Mouse (Mus musculus) brain, embryonic 14.5 days (tissue): ENCODE data around the gene Utp11. TPM values are rescaled to one million over a fixed set of nuclear protein-coding genes. Genes with fewer than 3 reads are reported as not detected.

Experiments used
- DNase-seq: peaks from one replicate; pipeline ENCODE4 v3.0.0-alpha.2; 2011; ENCODE audit warnings: low read depth
- CTCF ChIP-seq: fragments of 200-500 bp; IDR thresholded peaks from 2 replicates; pipeline ENCODE4 v1.5.1; 2012; ENCODE audit warnings: inconsistent platforms, mild to moderate bottlenecking, moderate library complexity, borderline replicate concordance; ENCODE audit not compliant: insufficient read depth, insufficient read length; ENCODE audit errors: extremely low read depth
- POLR2A ChIP-seq: fragments of 200-500 bp; IDR thresholded peaks from 2 replicates; pipeline ENCODE4 v1.6.1; 2012; ENCODE audit warnings: mild to moderate bottlenecking, inconsistent platforms, borderline replicate concordance; ENCODE audit not compliant: poor library complexity, insufficient read depth, insufficient read length, severe bottlenecking; ENCODE audit errors: extremely low read depth
- polyA plus RNA-seq: library from polyadenylated mRNA; depleted of rRNA; stranded (reverse); fragments of >200 nt; gene quantifications from 2 replicates; pipeline ENCODE4 v1.2.3, GENCODE M21; 2012; rRNA removed

Gene Utp11
- polyA plus RNA-seq, 1 experiment: 22.4 TPM

DNA sequence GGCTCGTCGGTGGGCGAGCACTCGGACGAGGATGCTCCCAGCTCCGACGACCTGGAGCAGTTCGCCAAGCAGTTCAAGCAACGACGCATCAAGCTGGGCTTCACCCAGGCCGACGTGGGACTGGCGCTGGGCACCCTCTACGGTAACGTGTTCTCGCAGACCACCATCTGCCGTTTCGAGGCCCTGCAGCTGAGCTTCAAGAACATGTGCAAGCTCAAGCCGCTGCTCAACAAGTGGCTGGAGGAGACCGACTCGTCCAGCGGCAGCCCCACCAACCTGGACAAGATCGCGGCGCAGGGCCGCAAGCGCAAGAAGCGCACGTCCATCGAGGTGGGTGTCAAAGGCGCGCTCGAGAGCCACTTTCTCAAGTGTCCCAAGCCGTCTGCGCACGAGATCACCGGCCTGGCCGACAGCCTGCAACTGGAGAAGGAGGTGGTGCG, 35.0 kb downstream of the Utp11 start:
- TF ChIP-seq CTCF (no peak), POLR2A (no peak)
- DNase-seq: peak; percentile 69

DNA sequence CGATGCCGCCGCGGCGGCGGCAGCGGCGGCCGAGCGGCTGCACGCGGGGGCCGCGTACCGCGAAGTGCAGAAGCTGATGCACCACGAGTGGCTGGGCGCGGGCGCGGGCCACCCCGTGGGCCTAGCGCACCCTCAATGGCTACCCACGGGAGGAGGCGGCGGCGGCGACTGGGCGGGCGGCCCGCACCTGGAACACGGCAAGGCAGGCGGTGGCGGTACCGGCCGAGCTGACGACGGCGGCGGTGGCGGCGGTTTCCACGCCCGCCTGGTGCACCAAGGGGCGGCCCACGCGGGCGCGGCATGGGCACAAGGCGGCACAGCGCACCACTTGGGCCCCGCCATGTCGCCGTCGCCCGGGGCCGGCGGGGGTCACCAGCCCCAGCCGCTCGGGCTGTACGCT, 35.6 kb downstream of the Utp11 start:
- no peak for TF ChIP-seq CTCF
- no peak for TF ChIP-seq POLR2A
- DNase-seq: no peak

DNA sequence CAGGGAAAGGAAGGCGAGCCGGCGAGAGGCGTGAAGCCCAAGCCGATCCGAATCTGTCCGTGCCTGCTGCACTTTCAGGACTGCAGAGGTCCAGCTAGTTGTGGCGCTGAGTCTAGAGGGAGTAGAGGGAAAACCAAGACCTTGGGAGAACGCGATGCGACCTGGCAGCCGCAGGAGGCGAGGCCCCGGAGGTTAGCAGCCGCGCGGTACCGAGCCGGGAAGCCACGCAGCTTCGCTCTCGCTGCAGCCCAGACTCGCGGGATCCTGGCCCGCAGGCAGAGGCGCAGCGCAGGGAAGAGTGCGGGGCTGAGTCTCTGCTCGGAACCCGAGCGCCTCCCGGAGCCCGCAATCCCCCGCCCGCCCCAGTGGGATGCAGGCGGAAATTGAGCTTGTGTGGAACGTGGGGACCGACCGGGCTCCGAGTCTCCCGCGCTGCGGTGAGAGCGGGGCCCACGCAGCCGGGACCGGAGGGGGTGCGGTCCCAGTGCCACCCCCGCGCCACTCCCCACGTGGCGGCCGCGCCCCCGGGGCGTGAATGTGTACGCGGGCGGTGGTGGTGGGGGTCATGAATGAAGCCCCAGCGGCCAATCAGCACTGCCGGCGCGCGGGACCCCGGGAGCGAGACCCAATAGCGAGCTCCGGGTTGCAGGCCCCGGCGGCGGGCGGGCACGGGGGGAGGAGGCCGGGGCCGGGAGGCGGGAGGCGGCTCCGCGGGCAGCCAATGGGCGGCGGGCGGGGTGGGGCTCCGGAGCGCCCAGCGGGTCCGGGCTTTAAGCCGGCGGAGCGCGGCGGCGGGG, 36.3 kb downstream of the Utp11 start:
- no peak for TF ChIP-seq POLR2A
- no peak for TF ChIP-seq CTCF
- DNase-seq: peak; percentile 96

DNA sequence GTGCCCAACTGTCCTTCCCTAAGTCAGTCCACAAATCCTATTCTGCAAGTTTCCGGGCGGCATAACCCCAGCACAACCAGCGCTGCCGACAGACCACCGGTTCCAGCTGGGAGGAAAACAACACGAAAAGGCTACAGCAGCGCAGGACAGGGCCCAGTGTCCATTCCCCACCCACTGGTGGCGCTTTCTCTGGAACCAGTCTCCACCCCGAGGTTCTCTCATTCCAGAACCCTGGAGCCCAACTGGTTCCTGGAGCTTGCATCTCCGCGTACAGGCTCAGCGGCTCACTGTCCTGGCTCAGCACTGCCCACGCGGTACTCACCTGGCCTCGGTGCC, 36.9 kb downstream of the Utp11 start, which contains the start of gene Pou3f1:
Gene Pou3f1, plus strand, starts transcription at position 290 of the 336 bp plus-strand sequence.
- TF ChIP-seq CTCF (no peak), POLR2A (no peak)
- no peak for DNase-seq

DNA sequence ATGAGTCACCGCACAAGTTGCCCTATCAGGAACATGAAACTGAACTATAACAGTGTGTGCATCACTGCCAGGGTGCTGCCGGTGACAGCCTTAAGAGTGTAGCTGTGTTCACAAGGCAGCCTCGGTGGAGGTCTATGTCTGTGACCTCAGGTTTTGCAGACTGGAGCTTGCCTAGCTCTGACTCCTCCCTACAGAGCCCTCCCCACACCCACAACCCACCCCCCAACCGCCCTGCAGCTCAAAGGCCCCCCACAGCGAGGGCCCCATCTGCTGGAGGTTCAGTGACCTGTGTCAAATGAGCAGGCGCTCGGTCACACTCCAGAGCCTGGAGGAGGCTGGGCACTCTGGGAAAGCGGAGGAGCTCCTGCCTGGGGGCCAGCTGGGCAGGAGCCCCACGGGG, 40.5 kb downstream of the Utp11 start:
- peak; percentile 52 for DNase-seq
- TF ChIP-seq POLR2A (no peak), CTCF (no peak)

DNA sequence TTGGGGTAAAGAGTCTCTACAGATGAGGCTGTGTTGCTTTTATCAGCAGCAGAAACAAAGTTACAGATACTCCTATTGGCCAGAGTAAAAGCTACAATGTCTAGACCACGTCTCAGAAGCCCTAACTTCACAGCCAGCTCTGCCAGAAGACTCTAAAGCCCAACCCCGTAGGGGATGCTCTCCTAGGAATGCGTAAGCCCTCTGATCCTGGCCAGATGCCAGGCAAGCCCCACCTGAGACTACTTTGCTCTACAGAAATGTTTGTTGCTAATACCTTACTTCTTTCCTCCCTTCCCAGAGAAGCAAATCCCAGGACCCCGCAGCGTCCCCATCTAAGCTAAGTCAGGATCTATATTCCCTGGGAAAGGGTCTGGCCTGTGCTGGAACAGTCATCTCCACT, 45.5 kb downstream of the Utp11 start:
- TF ChIP-seq CTCF (no peak), POLR2A (no peak)
- DNase-seq: no peak

DNA sequence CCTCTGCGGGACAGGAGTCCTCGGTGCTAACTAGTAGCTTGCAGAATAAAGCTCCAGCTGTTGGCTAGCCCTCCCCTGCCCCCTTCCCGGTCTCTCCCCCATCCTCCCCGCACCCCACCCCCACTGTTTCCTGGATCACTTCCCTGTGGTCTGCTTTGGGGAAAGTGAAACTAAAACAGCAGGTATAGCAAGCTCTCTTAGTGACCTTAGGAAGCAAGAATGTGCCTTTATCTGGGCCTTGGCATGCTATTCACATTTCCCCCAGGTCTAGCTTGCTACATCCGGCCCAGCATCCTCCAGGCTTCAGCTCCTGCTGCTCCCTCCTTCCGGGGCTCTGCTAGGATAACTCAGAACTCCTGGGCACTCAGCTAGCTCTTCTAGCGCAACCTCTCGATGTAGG, 46.8 kb downstream of the Utp11 start:
- TF ChIP-seq POLR2A (no peak), CTCF (no peak)
- DNase-seq: no peak

DNA sequence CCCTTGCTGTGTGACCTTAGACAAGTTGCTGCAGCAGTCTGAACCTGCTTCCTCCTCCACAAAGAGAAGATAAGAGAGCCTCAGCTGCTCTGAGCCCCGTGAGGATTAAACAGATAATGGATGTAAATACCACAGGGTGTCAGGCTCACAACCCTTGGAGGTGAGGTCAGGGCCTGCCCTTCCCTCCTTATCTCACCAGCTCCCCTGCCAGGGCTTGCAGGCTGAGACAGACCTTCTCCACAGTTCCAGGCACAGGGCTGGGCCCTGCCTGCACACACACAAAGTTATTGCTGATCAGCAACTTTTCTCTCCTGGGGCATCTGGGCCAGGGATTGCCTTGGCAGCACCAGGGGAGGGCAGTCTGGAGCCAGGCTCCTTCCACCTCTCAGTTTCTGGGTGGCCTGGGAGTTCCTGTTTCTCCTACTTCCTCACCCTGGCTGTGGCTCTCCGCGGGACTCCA, 48.4 kb downstream of the Utp11 start:
- TF ChIP-seq POLR2A (no peak), CTCF (no peak)
- no peak for DNase-seq

DNA sequence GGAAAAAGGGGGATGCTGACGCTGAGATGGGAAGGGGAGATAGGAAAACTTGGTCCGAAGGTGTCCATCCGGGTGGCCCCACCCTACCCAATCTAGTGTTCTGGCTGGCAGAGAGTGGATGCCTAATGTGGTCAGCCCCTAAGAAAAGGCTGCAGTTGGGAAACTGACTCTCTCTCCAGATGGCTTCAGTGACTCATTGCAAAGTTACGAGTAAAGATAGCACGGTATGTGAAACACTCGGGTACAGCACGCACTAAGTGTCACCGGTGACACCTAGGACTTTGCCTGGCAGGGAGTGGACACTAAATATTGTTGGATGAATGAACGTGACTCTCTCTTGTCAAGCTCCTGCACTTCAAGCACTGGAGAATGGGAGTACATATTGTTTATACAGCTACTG, 49.5 kb downstream of the Utp11 start:
- no peak for TF ChIP-seq POLR2A
- TF ChIP-seq CTCF: no peak

DNA sequence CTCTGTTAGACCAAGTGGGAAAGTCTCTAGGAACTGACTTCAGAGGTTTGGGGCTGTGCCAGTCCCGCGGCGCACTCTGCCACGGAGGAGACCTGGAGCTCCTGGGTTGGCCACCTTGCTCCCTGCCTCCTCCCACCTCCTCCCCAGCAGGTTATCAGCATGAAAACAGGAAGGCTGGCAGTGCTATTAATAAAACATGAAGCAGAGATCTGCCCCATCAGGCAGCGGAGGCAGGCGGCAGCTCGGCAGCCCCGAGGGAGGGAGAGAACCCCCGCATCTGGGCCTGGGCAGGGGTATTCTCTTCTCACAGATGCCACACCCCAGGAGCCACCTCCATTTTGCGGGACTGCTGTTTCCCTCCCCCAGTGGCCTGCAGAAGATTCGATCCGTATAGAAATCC, 53.7 kb downstream of the Utp11 start:
- TF ChIP-seq POLR2A (no peak), CTCF (no peak)

More for the DNA sequence above, 49.5 kb downstream of the Utp11 start:
- no peak for DNase-seq

DNA sequence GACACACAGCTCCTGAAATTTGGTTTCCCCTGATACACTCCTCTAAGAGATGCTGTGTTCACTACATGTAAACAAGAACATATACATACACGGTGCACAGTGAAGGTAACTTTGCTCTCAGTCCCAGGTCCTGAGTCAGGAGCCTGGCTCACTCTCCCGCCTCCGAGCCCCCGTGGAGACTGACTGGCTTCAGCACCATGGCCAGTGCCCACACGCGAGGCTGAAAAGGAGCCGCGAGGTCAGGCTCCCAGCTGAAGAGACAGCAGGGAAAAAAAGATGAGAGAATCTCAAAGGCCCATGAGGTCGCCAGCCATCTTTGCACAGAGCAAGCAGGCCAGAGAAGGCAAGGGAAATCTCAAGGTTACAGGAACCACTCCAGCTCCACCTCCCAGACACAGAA, 60.1 kb downstream of the Utp11 start:
- DNase-seq: no peak
- no peak for TF ChIP-seq CTCF
- no peak for TF ChIP-seq POLR2A

More for the DNA sequence above, 53.7 kb downstream of the Utp11 start:
- no peak for DNase-seq

DNA sequence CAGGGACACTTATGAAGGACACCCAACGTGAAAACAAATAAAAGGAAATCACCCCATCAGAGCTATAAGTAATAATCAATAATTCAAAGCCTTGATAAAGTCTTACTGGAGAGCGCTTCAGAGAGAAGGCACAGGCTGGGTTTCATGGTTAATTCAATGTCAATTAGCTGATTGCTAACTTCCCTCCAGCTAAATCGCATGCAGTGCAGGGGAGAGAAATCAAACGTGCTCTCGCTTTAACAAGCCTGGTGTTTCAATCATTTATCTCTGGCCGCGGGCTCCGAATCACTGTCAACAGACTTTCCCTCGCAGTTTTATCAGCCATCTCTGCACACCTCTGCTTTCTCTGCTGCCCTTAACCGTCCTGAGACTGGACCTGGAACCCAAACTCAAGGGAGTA, 60.5 kb downstream of the Utp11 start:
- DNase-seq: peak; percentile 58
- TF ChIP-seq POLR2A (no peak), CTCF (no peak)

DNA sequence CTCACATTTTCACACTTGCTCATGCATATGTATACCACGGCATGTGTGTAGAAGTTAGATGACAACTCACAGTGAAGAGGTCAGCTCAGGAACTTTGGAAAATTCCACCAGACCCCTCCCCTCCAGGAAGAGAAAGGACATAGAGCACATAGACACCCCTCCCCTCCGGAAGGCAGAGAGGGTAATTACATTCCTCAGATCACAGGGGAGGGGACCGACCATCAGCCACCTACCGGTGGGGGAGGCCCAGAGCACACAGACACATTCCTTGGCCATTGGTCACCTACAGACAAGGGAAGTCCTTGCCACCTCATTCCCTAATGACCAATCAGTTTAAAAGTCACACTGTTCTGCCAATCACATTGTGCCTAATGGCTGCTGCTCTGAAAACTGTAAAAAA, 61.9 kb downstream of the Utp11 start:
- DNase-seq: no peak
- TF ChIP-seq CTCF (no peak), POLR2A (no peak)

Other genes with a start within 250 kb of the Utp11 start
- gene 3100002H09Rik, start 82.8 kb downstream of the Utp11 start, polyA plus RNA-seq: 0.08 and 0.36 TPM in 2 replicates
- gene Pou3f1, start 36.8 kb downstream of the Utp11 start, polyA plus RNA-seq: 21.3 and 23.1 TPM in 2 replicates
- gene Fhl3, start 7.1 kb upstream of the Utp11 start, polyA plus RNA-seq: 3.8 and 5.8 TPM in 2 replicates
- 53.1 and 59.7 TPM in 2 replicates for gene Sf3a3, start 21.2 kb upstream of the Utp11 start, polyA plus RNA-seq
- 44.9 and 47.3 TPM in 2 replicates for gene Inpp5b, start 48.2 kb upstream of the Utp11 start, polyA plus RNA-seq
- gene Mtf1, start 108.5 kb upstream of the Utp11 start, polyA plus RNA-seq: 9.3 and 11.5 TPM in 2 replicates
- gene Yrdc, start 157.1 kb upstream of the Utp11 start, polyA plus RNA-seq: 56.4 and 79.6 TPM in 2 replicates
- gene 1110065P20Rik, start 157.6 kb upstream of the Utp11 start, polyA plus RNA-seq: 71.3 and 98.0 TPM in 2 replicates
- 48.8 and 50.3 TPM in 2 replicates for gene Maneal, start 168.6 kb upstream of the Utp11 start, polyA plus RNA-seq
- 18.0 and 25.0 TPM in 2 replicates for gene Epha10, start 187.3 kb upstream of the Utp11 start, polyA plus RNA-seq
- gene 9930104L06Rik, start 243.4 kb upstream of the Utp11 start, polyA plus RNA-seq: 18.3 and 22.3 TPM in 2 replicates
- gene Cdca8, start 245.7 kb upstream of the Utp11 start, polyA plus RNA-seq: 29.5 and 34.1 TPM in 2 replicates